ENCODE assay signal across 17 mouse cellular contexts in genomic region chr11:48991740-48992520, GRCm38 (mm10). TPM values are rescaled to one million over a fixed set of nuclear protein-coding genes. Genes with fewer than 3 reads are reported as not detected.
A peak's percentile ranks its signal among the peaks of the same experiment; 100 is the strongest.
DNase-seq lines count a peak whose midpoint lies in the region; TF ChIP-seq lines count a peak whose summit lies in the region.
"Not testable (repeated sequence)": the region's sequence is repeated elsewhere in the genome, so short reads cannot be mapped to it uniquely, and the experiment has no call there.
"Had no signal": no experiment of that assay in that cellular context is flagged by ENCODE, and none has a peak within 500 bp of the region (broad histone marks: within the 10 kb centered on the region; RNA-seq: fewer than 3 reads in every experiment).

Gene Gm12185 (minus strand): TSS chr11:48992226.

- not testable (repeated sequence) for H3K9ac ChIP-seq in liver, adult 2 months (ENCODE audit: low read depth, low read length)

- 16% methylated on average over 4 of the region's 4 CpGs for WGBS in liver, adult 2 months

- not testable (repeated sequence) for H3K27ac ChIP-seq in liver, adult 2 months (replicated peaks; ENCODE audit: insufficient read depth, low read depth, low read length)

- TF ChIP-seq POLR2A in liver, adult 2 months (IDR thresholded peaks at IDR 0.05; ENCODE audit: extremely low read depth, insufficient read depth, low read length); myocyte (IDR thresholded peaks at IDR 0.05; ENCODE audit: insufficient read length, low read depth): not testable (repeated sequence)

- DNase-seq in 3T3-L1 (ENCODE audit: low read depth, low spot score) (peak; percentile 31), NIH3T3 (ENCODE audit: low read depth) (peak; percentile 26)
- DNase-seq in fibroblast of lung, adult 2 months (ENCODE audit: low read depth), result peak; percentile 10
- peak; percentile 29 to 57 for DNase-seq in heart, adult 9 months (ENCODE audit: low spot score in 2 of 2)
- DNase-seq in kidney, adult 8-10 months, result peak; percentile 15 to 48
- DNase-seq in liver, adult 2 months (ENCODE audit: extremely low read depth, low read depth, low spot score), result peak; percentile 58
- peak; percentile 40 for DNase-seq in thymus, postnatal 0 days (ENCODE audit: low spot score)

- not testable (repeated sequence) for H3K4me1 ChIP-seq in liver, adult 2 months (ENCODE audit: control insufficient read depth, insufficient read depth, low read length)

- H3K79me2 ChIP-seq in liver, adult 2 months (ENCODE audit: control insufficient read depth, insufficient read depth, low read length); myocyte (ENCODE audit: control insufficient read depth, insufficient read depth): not testable (repeated sequence)

- H3K27me3 ChIP-seq in liver, adult 2 months (ENCODE audit: control insufficient read depth, insufficient read depth, low read length); myocyte (ENCODE audit: control insufficient read depth, insufficient read depth, insufficient read length): not testable (repeated sequence)

- not testable (repeated sequence) for H3K36me3 ChIP-seq in liver, adult 2 months (ENCODE audit: control insufficient read depth, insufficient read depth, low read length); myocyte (ENCODE audit: control insufficient read depth, insufficient read depth)

- TF ChIP-seq CTCF in liver, adult 2 months (IDR thresholded peaks at IDR 0.05; ENCODE audit: low read depth, low read length), result not testable (repeated sequence)

- H3K4me2 ChIP-seq in myocyte (ENCODE audit: low read depth), result peak within 1 kb of the TSS; percentile 34

- H3K4me3 ChIP-seq in liver, adult 2 months (ENCODE audit: insufficient read depth, low read depth, low read length); myocyte: not testable (repeated sequence)

- H3ac ChIP-seq in myocyte (ENCODE audit: control insufficient read depth, insufficient read length), result not testable (repeated sequence)

RNA-seq across cellular contexts. Expression of gene Gm12185, which starts in this region (rescaled TPM):
- total RNA-seq in liver, adult 2 months (2014; rRNA removed), result 0.13 and 0.18 TPM in 2 replicates
- 0.02 TPM in 1 of 2 replicates, not detected in the other for polyA plus RNA-seq in liver, adult 2 months (2012; rRNA removed)
- polyA plus RNA-seq in myocyte (2012; fragmentation: generic; extraction: Trizol), result 0.10 TPM
- 0.93 and 1.2 TPM in 2 replicates for polyA plus RNA-seq in thymus, postnatal 0 days (2015; fragmentation: Nextera tagmentation; extraction: Ambion mirVana)
- total RNA-seq: forebrain, postnatal 0 days; hindbrain, postnatal 0 days had no signal
- polyA plus RNA-seq: embryonic facial prominence, embryonic 13.5 days; forebrain, embryonic 10.5 days; forebrain, postnatal 0 days; hindbrain, embryonic 10.5 days; hindbrain, postnatal 0 days; kidney, embryonic 14.5 days; limb, embryonic 13.5 days; midbrain, embryonic 15.5 days; stomach, embryonic 16.5 days had no signal

Comparison
In these comparisons a context has a peak if more than half of its experiments do, and no peak if none do; other contexts are left out.
1. Peak in DNase-seq in liver, adult 2 months; RNA of the gene not detected or under 1 TPM.